Mouse (Mus musculus) kidney, embryonic 16.5 days (tissue): ENCODE data around the gene Calm2. TPM values are rescaled to one million over a fixed set of nuclear protein-coding genes. Genes with fewer than 3 reads are reported as not detected.

Experiments
- ATAC-seq: fragments of 200-750 bp; cut with Nextera tagmentation; 2 replicates; pipeline ENCODE4 v1.8.0; 2017; ENCODE audit warnings: moderate TSS enrichment; ENCODE audit not compliant: low FRiP score, low TSS enrichment
- H3K27ac ChIP-seq: fragments of 300-500 bp; sonication (generic); 2 replicates; pipeline ENCODE4 v1.5.1; 2014; ENCODE audit warnings: low read length
- H3K27me3 ChIP-seq: fragments of 300-500 bp; sonication (generic); 2 replicates; pipeline ENCODE4 v1.6.1; 2014; ENCODE audit warnings: low read length, control low read depth, mixed read lengths; ENCODE audit not compliant: insufficient read depth
- H3K36me3 ChIP-seq: fragments of 300-500 bp; sonication (generic); 2 replicates; pipeline ENCODE4 v1.6.1; 2014; ENCODE audit warnings: low read length, control low read depth, mixed read lengths; ENCODE audit not compliant: insufficient read depth
- H3K4me1 ChIP-seq: fragments of 300-500 bp; sonication (generic); 2 replicates; pipeline ENCODE4 v1.6.1; 2014; ENCODE audit warnings: low read length, control low read depth, mixed read lengths; ENCODE audit not compliant: insufficient read depth
- H3K4me2 ChIP-seq: fragments of 300-500 bp; sonication (generic); replicated peaks from 2 replicates; pipeline ENCODE4 v1.6.1; 2014; ENCODE audit warnings: low read depth, low read length
- H3K4me3 ChIP-seq: fragments of 300-500 bp; sonication (generic); 2 replicates; pipeline ENCODE4 v1.5.1; 2014; ENCODE audit warnings: mild to moderate bottlenecking, low read length
- H3K9ac ChIP-seq: fragments of 300-500 bp; sonication (generic); replicated peaks from 2 replicates; pipeline ENCODE4 v1.6.1; 2014; ENCODE audit warnings: low read length
- H3K9me3 ChIP-seq: fragments of 300-500 bp; sonication (generic); 2 replicates; pipeline ENCODE4 v1.6.1; 2016; ENCODE audit warnings: low read length, control low read depth
- WGBS: fragments of 180-500 bp; shearing (Covaris S2); extraction: QIAGEN DNeasy Blood & Tissue Kit; methylation state at CpG from one replicate; pipeline ENCODE4 v1.1.7; 2014; 5-methylcytosine and 5-hydroxymethylcytosine counted together
- polyA plus RNA-seq: library from polyadenylated mRNA; unstranded; fragments of >200 nt; fragmentation: Nextera tagmentation; extraction: Ambion mirVana; gene quantifications from 2 replicates; pipeline ENCODE4 v1.2.1, GENCODE M21; 2015

The Calm2 gene
- polyA plus RNA-seq, 1 experiment from 2014 or later, result 1,124 TPM

DNA sequence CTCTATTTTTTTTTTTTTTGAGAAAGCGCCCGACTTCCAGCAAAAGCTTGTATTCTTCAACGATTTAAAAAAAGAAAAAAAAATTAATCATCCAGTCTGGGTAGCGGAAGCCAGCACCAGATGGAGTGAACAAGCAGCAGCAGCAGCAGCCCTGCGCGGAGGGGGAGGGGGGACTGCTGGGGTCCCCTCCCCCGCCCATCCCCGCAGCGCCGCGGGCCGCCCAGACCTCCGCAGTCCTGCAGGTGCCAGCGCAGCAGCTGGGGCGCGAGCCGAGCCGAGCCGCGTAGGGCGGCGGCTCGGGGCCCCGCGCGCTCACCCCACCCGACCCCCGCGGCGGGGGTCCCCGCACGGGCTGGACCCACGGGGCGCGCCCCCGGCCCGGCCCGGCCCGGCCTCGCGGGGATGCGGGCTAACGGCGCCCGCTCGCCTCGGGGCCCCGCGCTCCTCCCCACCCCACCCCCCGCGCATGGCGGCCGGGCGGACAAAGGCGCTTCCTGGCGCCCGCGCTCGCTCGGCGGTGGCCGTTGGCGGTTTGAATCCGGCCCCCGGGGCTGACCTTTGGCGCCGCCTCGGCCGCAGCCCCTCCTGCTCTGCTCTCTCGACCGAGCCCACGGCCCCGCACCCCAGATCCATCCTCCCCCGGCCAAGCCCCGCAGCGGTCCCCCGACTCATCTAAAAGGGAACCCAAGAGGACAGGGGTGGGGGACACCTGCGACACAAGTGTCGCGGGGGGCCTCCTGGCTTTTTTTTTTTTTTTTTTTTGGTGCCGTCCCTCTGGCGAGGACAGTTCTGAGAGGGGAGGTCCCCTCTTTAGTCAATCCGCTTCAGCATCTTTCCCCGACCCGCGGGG, 593 bp downstream of the Calm2 start:
- H3K4me3 ChIP-seq, result peak overlapping the region; percentile 98
- peak overlapping the region; percentile 86 for H3K4me2 ChIP-seq
- H3K27me3 ChIP-seq, result no peaks in the 10 kb centered on the region
- H3K36me3 ChIP-seq, result no peaks in the 10 kb centered on the region
- WGBS, result 0% methylated on average over 55 of the region's 86 CpGs
- ATAC-seq, result peak; percentile 78
- peaks cover 34% of the 10 kb centered on the region for H3K4me1 ChIP-seq
- peak overlapping the region; percentile 98 for H3K9ac ChIP-seq
- H3K9me3 ChIP-seq, result no peaks in the 10 kb centered on the region
- peak overlapping the region; percentile 99 for H3K27ac ChIP-seq

DNA sequence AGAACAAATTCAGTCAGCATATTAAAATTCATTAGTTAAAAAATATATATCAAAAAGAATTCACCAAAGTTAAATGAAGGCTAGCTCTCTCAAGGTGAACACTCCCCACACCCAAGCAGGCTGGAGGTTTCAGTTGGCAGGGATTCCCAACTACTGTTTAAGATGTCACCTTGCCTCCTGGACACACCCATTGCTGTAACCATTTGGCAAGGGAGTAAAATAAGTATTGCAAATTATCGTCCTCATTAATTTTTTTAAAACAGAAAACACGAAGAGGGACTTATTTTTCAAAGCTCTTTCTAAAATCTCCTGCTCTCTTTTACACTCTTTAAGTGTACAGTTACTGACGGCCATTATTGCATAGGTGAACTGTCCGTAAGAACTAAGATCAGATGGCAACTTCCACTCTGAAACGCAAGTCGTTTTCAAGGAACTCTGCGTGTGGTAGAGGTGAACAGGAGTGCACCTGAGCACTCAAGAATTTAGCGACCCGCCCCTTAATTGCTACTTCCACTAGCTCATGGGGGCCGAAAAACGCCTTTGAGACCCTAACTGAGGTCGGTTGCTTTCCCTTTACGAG, 1.3 kb downstream of the Calm2 start:
- H3K4me3 ChIP-seq, result peak overlapping the region; percentile 98
- no peaks in the 10 kb centered on the region for H3K27me3 ChIP-seq
- peak overlapping the region; percentile 98 for H3K9ac ChIP-seq
- under 1% methylated on average over 13 of the region's 13 CpGs for WGBS
- no peaks in the 10 kb centered on the region for H3K9me3 ChIP-seq
- ATAC-seq, result no peak
- H3K27ac ChIP-seq, result peak overlapping the region; percentile 99
- peak overlapping the region; percentile 86 for H3K4me2 ChIP-seq
- H3K4me1 ChIP-seq, result peaks cover 35% of the 10 kb centered on the region
- H3K36me3 ChIP-seq, result no peaks in the 10 kb centered on the region

DNA sequence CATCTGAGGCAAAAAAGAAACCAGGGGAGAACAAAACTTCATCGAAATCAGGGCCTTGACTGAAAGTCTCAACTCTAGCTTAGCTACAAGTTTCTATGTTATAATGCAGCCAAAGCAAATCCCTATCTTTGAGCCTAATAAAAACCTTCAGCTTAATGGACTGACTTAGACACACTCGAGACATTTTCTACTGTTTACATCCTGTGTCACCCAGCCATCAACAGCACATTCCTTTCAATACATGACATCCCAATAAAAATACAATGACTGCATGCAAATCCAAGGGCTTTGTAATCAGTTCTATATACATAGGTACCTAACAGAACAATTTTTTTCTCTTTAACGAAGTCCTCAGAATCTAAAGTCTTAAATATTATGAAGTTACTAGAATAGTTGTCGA, 2.0 kb downstream of the Calm2 start:
- peaks cover 38% of the 10 kb centered on the region for H3K4me1 ChIP-seq
- H3K9ac ChIP-seq, result peak overlapping the region; percentile 53; the same call in 1 of the 2 replicates
- H3K4me2 ChIP-seq, result peak overlapping the region; percentile 61
- no peaks in the 10 kb centered on the region for H3K9me3 ChIP-seq
- no peaks in the 10 kb centered on the region for H3K27me3 ChIP-seq
- no peak for ATAC-seq
- no peak overlapping the region for H3K27ac ChIP-seq
- no peaks in the 10 kb centered on the region for H3K36me3 ChIP-seq
- WGBS, result 47% methylated on average over 4 of the region's 4 CpGs
- peak overlapping the region; percentile 42 for H3K4me3 ChIP-seq

GRCm38 (mm10) chr17:87441537-87441936, 5.2 kb downstream of the Calm2 start:
- Histone ChIP-seq H3K36me3 (no peaks in the 10 kb centered on the region), H3K27me3 (no peaks in the 10 kb centered on the region), H3K4me1 (peaks cover 35% of the 10 kb centered on the region), H3K4me2 (peak overlapping the region; percentile 18; the same call in 1 of the 2 replicates), H3K4me3 (no peak overlapping the region), H3K9ac (no peak overlapping the region), H3K27ac (no peak overlapping the region), H3K9me3 (no peaks in the 10 kb centered on the region)
- 55% methylated on average over 2 of the region's 2 CpGs for WGBS
- no peak for ATAC-seq

DNA sequence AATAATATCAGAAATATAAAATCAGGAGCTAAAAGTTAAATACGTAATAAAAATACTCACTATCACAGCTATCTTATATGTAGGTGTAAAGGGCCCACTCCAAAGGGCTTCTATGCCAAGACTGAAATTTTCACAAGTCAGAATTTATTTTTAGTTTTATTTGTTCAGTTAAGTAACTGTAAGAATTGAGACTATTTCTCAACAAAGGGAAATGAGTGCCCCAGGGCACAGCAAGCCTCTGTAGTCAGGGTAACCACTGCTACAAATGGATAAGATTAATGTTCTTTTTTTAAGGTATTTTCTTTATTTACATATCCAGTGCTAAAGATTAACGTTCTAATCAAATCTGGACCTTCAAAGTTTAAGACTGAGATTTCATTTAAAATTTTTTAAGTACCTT, 7.3 kb downstream of the Calm2 start:
- Histone ChIP-seq H3K4me3 (no peak overlapping the region), H3K9me3 (no peaks in the 10 kb centered on the region), H3K4me1 (peaks cover 30% of the 10 kb centered on the region), H3K27ac (no peak overlapping the region), H3K36me3 (peaks cover 9% of the 10 kb centered on the region), H3K4me2 (no peak overlapping the region), H3K27me3 (no peaks in the 10 kb centered on the region), H3K9ac (no peak overlapping the region)
- ATAC-seq, result no peak
- WGBS, result 86% methylated on average over 2 of the region's 2 CpGs

- no peaks in the 10 kb centered on the region for H3K4me1 ChIP-seq
- H3K9ac ChIP-seq, result no peak overlapping the region
- ATAC-seq, result no peak
- no peak overlapping the region for H3K4me2 ChIP-seq
- peaks cover 46% of the 10 kb centered on the region for H3K36me3 ChIP-seq
- no peak overlapping the region for H3K27ac ChIP-seq
- WGBS, result 82% methylated on average over 3 of the region's 3 CpGs
- no peak overlapping the region for H3K4me3 ChIP-seq
- H3K27me3 ChIP-seq, result no peaks in the 10 kb centered on the region
- H3K9me3 ChIP-seq, result no peaks in the 10 kb centered on the region
Measured at GRCm38 (mm10) chr17:87433929-87434328, 12.8 kb downstream of the Calm2 start.

GRCm38 (mm10) chr17:87432743-87433142, 14.0 kb downstream of the Calm2 start:
- no peak overlapping the region for H3K4me3 ChIP-seq
- peaks cover 46% of the 10 kb centered on the region for H3K36me3 ChIP-seq
- H3K27me3 ChIP-seq, result no peaks in the 10 kb centered on the region
- no peak overlapping the region for H3K27ac ChIP-seq
- no peaks in the 10 kb centered on the region for H3K4me1 ChIP-seq
- H3K9ac ChIP-seq, result no peak overlapping the region
- WGBS, result 96% methylated on average over 5 of the region's 5 CpGs
- H3K4me2 ChIP-seq, result no peak overlapping the region
- H3K9me3 ChIP-seq, result no peaks in the 10 kb centered on the region
- ATAC-seq, result no peak

- no peak overlapping the region for H3K4me2 ChIP-seq
- ATAC-seq, result no peak
- H3K36me3 ChIP-seq, result peaks cover 46% of the 10 kb centered on the region
- H3K27ac ChIP-seq, result no peak overlapping the region
- no peak overlapping the region for H3K4me3 ChIP-seq
- no peak overlapping the region for H3K9ac ChIP-seq
- H3K27me3 ChIP-seq, result no peaks in the 10 kb centered on the region
- H3K9me3 ChIP-seq, result no peaks in the 10 kb centered on the region
- no peaks in the 10 kb centered on the region for H3K4me1 ChIP-seq
Measured at GRCm38 (mm10) chr17:87432314-87432713, 14.4 kb downstream of the Calm2 start.

DNA sequence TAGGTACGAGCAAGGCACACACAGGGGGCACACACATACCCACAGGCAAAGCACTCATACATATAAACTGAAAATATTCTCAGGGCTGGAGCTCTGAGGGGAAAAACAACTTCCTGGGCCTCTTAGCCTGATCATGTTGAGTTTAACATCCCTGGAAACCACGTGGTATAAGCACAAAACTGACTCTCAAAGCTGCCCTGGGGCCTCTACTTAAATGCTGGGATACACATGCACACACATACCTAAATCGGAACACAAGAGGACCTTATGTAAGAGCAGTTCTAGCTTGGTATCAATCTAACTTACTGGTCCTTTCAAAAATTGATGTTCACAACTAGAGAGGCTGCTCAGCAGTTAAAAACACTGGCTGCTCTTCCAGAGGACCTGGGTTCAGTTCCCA, 17.3 kb downstream of the Calm2 start:
- no peak overlapping the region for H3K27ac ChIP-seq
- H3K4me1 ChIP-seq, result no peaks in the 10 kb centered on the region
- H3K36me3 ChIP-seq, result peaks cover 36% of the 10 kb centered on the region
- no peaks in the 10 kb centered on the region for H3K9me3 ChIP-seq
- no peak for ATAC-seq
- no peaks in the 10 kb centered on the region for H3K27me3 ChIP-seq
- WGBS, result 80% methylated on average over 3 of the region's 3 CpGs
- H3K4me2 ChIP-seq, result no peak overlapping the region
- no peak overlapping the region for H3K9ac ChIP-seq
- H3K4me3 ChIP-seq, result no peak overlapping the region

GRCm38 (mm10) chr17:87427511-87427910, 19.2 kb downstream of the Calm2 start, which contains the start of gene Stpg4:
Gene Stpg4 (minus strand): TSS chr17:87427741.
- Histone ChIP-seq H3K4me3 (no peak within 1 kb of the TSS), H3K27me3 (no peaks in the 10 kb centered on the region), H3K4me2 (no peak within 1 kb of the TSS), H3K9me3 (no peaks in the 10 kb centered on the region), H3K27ac (no peak within 1 kb of the TSS), H3K4me1 (no peaks in the 10 kb centered on the region), H3K9ac (no peak within 1 kb of the TSS), H3K36me3 (peaks cover 24% of the 10 kb centered on the region)
- 54% methylated on average over 24 of the region's 24 CpGs for WGBS
- ATAC-seq, result peak; percentile 51; the same call in 1 of the 2 replicates
